15 mouse cellular contexts compared by ENCODE assay signal in the genomic region with DNA sequence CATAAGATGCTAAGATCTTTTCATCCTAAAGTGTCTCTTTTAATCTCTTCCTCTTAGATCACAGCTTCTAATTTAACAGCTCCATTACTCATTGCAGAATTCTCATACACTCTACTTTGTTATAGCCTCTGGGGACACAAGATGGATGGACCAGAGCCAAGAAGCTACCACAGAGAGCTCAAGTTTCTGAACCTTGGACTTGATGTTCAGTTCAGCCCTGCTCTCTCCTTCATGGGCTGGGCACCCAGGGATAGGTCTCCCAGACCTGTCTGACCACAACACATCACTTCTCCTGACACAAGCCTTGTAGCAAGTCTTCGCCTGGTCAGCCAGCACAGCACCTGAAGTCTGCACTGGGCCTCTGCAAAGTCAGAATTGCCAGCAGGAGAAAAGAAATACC. TPM values are rescaled to one million over a fixed set of nuclear protein-coding genes. Genes with fewer than 3 reads are reported as not detected.
"Had no signal": no experiment of that assay in that cellular context is flagged by ENCODE, and none has a peak within 500 bp of the region (broad histone marks: within the 10 kb centered on the region; RNA-seq: fewer than 3 reads in every experiment).

No protein-coding gene starts in this region.

- DNase-seq: layer of hippocampus, adult 9-11 months; layer of hippocampus, postnatal 36 days; liver; liver, embryonic 13.5 days; liver, postnatal 0 days; lung, postnatal 14 days; right cerebral cortex, postnatal 14 days had no signal

- H3K4me2 ChIP-seq: limb, embryonic 12.5 days; liver, embryonic 13.5 days; lung, embryonic 15.5 days; midbrain, embryonic 12.5 days had no signal

- H3K27ac ChIP-seq: limb, embryonic 12.5 days; liver, embryonic 13.5 days; lung, embryonic 15.5 days; macrophage; midbrain, embryonic 12.5 days; stomach, postnatal 0 days had no signal

- H3K9me3 ChIP-seq: limb, embryonic 12.5 days; liver, embryonic 13.5 days; lung, embryonic 15.5 days; midbrain, embryonic 12.5 days had no signal

- H3K4me1 ChIP-seq: limb, embryonic 12.5 days; liver, embryonic 13.5 days; midbrain, embryonic 12.5 days had no signal

- ATAC-seq: intestine, postnatal 0 days; liver, postnatal 0 days; midbrain, embryonic 16.5 days had no signal

- H3K27me3 ChIP-seq: limb, embryonic 12.5 days; liver, embryonic 13.5 days; lung, embryonic 15.5 days; midbrain, embryonic 12.5 days had no signal

- H3K9ac ChIP-seq: limb, embryonic 12.5 days; liver, embryonic 13.5 days; liver, postnatal 0 days; lung, embryonic 15.5 days; midbrain, embryonic 12.5 days had no signal

- H3K4me3 ChIP-seq: limb, embryonic 12.5 days; liver, embryonic 13.5 days; lung, embryonic 15.5 days; midbrain, embryonic 12.5 days had no signal

RNA-seq across cellular contexts. Expression of gene Hpx, which starts 14.5 kb away (rescaled TPM):
- polyA plus RNA-seq: neural tube, embryonic 14.5 days had no signal
